Mouse (Mus musculus): ENCODE results near the gene Malsu1.

- TF ChIP-seq POLR2A (IDR thresholded peaks at IDR 0.05; ENCODE audit: insufficient read length, low read depth) (no peak), POLR2AphosphoS2 (IDR thresholded peaks at IDR 0.05; ENCODE audit: insufficient read length, low read depth) (no peak), SRF (IDR thresholded peaks at IDR 0.05; ENCODE audit: control insufficient read depth, insufficient read length, low read depth) (no peak), USF1 (IDR thresholded peaks at IDR 0.05; ENCODE audit: low read depth) (no peak), TCF12 (IDR thresholded peaks at IDR 0.05; ENCODE audit: insufficient read depth, poor library complexity, severe bottlenecking) (no peak), MYOD1 (IDR thresholded peaks at IDR 0.05; ENCODE audit: control insufficient read depth in 1 of 3, insufficient read length in 2 of 3, low read depth in 2 of 3) (no peak), REST (IDR thresholded peaks at IDR 0.05; ENCODE audit: insufficient read depth, insufficient read length) (no peak), E2F4 (IDR thresholded peaks at IDR 0.05; ENCODE audit: insufficient read depth) (no peak), MAX (IDR thresholded peaks at IDR 0.05; ENCODE audit: low read depth) (no peak), MYOG (IDR thresholded peaks at IDR 0.05; ENCODE audit: control insufficient read depth in 1 of 3, insufficient read depth in 1 of 3, insufficient read length in 2 of 3, low read depth in 2 of 3) (no peak)
These were observed 42.6 kb downstream of the Malsu1 start for GRCm38 (mm10) chr6:49116241-49116640.

Measured in myocyte (in vitro differentiated cells).